Mouse (Mus musculus) subcutaneous adipose tissue, adult 2 months (tissue): ENCODE data around the gene Vmn1r77. TPM values are rescaled to one million over a fixed set of nuclear protein-coding genes. Genes with fewer than 3 reads are reported as not detected.

Experiments used
- polyA plus RNA-seq: library from polyadenylated mRNA; depleted of rRNA; stranded (reverse); fragments of >200 nt; gene quantifications from 2 replicates; pipeline ENCODE4 v1.2.3, GENCODE M21; 2012; ENCODE audit warnings: low replicate concordance; rRNA removed

Vmn1r77 gene
- polyA plus RNA-seq = not detected in 2 replicates

DNA sequence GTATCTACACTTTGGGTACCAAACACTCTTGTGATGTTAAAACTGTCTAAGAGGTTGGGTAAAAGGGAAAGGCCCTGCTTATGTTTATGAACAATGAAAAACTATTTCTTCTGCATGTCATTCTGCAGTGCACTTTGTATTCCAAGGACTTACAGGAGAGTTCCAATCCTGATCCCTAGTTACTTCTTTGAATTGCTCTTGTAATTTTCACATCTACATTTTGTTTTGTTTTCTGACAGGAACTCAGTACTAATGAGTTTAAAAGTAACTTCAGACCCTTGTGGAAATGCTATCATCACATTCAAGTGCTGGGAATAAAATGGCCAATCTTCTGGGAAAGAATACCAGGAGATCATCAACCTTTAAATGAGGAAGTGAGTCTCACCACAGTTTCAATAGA is at the start of gene Vmn1r77:
Gene Vmn1r77 (plus strand): TSS at position 301 of the 400 bp plus-strand sequence.

Other genes starting within 250 kb of the Vmn1r77 start
- gene Vmn1r74, start 202.8 kb upstream of the Vmn1r77 start, polyA plus RNA-seq = not detected in 2 replicates
- gene Vmn1r75, start 162.1 kb upstream of the Vmn1r77 start, polyA plus RNA-seq = not detected in 2 replicates
- gene Vmn1r76, start 98.5 kb upstream of the Vmn1r77 start, polyA plus RNA-seq = not detected in 2 replicates
- gene Vmn1r78, start 113.5 kb downstream of the Vmn1r77 start, polyA plus RNA-seq = not detected in 2 replicates
- not detected in 2 replicates for gene Vmn1r79, start 134.5 kb downstream of the Vmn1r77 start, polyA plus RNA-seq
- not detected in 2 replicates for gene Vmn1r80, start 152.5 kb downstream of the Vmn1r77 start, polyA plus RNA-seq
- not detected in 2 replicates for gene Vmn1r81, start 231.5 kb downstream of the Vmn1r77 start, polyA plus RNA-seq